Mouse (Mus musculus): ENCODE measurements around the gene Cdkn1b.
A peak's percentile ranks its signal among the peaks of the same experiment; 100 is the strongest.

GRCm38 (mm10) chr6:134897443-134898094, 22.6 kb upstream of the Cdkn1b start:
- TF ChIP-seq POLR2A (IDR thresholded peaks at IDR 0.05; ENCODE audit: borderline replicate concordance, insufficient read depth, low read length) (peak; percentile 87), CTCF (IDR thresholded peaks at IDR 0.05; ENCODE audit: borderline replicate concordance, insufficient read depth, low read depth, low read length) (no peak)
